ENCODE assay signal across 8 mouse cellular contexts in the genomic region with DNA sequence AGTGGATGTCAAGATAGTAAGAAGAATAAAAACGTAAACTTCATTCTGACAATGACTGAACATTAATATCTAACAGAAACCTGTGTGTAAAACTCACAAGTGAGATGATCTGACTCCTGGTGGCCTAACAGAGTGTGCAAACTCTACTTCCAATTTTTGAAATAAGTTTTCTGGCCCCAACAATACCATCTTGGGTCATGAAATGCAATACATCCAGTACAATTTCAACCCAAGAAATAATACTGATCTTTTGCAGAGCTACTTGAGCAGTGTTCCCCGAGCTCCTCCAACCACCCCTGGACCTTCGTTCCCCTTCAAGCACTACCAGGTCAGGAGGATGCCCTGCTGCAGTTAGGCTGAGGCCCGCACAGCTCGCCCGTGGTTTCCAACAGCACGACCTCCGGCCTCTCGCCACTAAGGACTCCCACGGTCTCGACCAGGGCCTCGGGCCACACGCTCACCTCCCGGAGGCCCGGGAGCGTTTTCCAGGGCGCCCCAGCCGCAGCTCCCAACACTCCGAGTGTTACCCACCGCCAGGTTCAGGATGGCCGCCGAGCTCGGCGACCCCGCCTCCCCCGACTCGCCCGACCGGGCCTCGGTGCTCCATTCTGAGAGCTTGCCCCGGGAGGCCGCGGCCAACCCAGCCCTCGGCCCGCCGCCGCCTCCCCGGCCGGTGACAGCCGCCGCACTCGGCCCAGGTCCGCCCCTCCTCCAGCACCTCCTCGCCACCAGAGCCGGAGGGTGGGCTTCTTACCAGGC. TPM values are rescaled to one million over a fixed set of nuclear protein-coding genes. Genes with fewer than 3 reads are reported as not detected.
A peak's percentile ranks its signal among the peaks of the same experiment; 100 is the strongest.
DNase-seq lines count a peak whose midpoint lies in the region; ATAC-seq and TF ChIP-seq lines count a peak whose summit lies in the region.

No protein-coding gene starts in this region.

- peak overlapping the region; percentile 96 for H3K9ac ChIP-seq in forebrain, postnatal 0 days
- peak overlapping the region; percentile 100 for H3K9ac ChIP-seq in liver, embryonic 14.5 days (replicated peaks)

- peak; percentile 84 for ATAC-seq in forebrain, postnatal 0 days
- peak; percentile 82 for ATAC-seq in liver, embryonic 14.5 days (ENCODE audit: insufficient read depth)

- H3K27ac ChIP-seq in bone marrow, adult 2 months (ENCODE audit: control insufficient read depth, insufficient read depth, low read depth, low read length, poor library complexity) = peak overlapping the region; percentile 97
- peak overlapping the region; percentile 96 for H3K27ac ChIP-seq in forebrain, postnatal 0 days (ENCODE audit: low read depth, low read length)
- H3K27ac ChIP-seq in kidney, adult 2 months (ENCODE audit: insufficient read depth, low read depth, low read length) = peak overlapping the region; percentile 87
- H3K27ac ChIP-seq in liver, embryonic 14.5 days = peak overlapping the region; percentile 80

- H3K27me3 ChIP-seq in forebrain, postnatal 0 days (ENCODE audit: insufficient read depth, low read length) = no peaks in the 10 kb centered on the region
- H3K27me3 ChIP-seq in kidney, adult 2 months (replicated peaks; ENCODE audit: control insufficient read depth, insufficient read depth, low read length) = no peaks in the 10 kb centered on the region
- no peaks in the 10 kb centered on the region for H3K27me3 ChIP-seq in liver, embryonic 14.5 days (ENCODE audit: control insufficient read depth, insufficient read depth, low read length)

- DNase-seq in right cerebral cortex, adult 18-20 months = peak; percentile 11
- DNase-seq in right cerebral cortex, postnatal 4 days = no peak
- peak; percentile 31 for DNase-seq in forebrain, postnatal 0 days
- peak; percentile 62 for DNase-seq in kidney, adult 2 months
- DNase-seq in liver, embryonic 14.5 days (ENCODE audit: low read depth in 3 of 3, low spot score in 3 of 3) = no peak
- peak; percentile 66 for DNase-seq in naive thymus-derived CD4-positive, alpha-beta T cell, adult 2 months (ENCODE audit: low read depth)
- DNase-seq in urinary bladder, postnatal 10 days (ENCODE audit: low spot score) = peak; percentile 23

- no peaks in the 10 kb centered on the region for H3K36me3 ChIP-seq in forebrain, postnatal 0 days (ENCODE audit: insufficient read depth)
- H3K36me3 ChIP-seq in kidney, adult 2 months (ENCODE audit: control insufficient read depth, insufficient read depth, low read length) = no peaks in the 10 kb centered on the region
- H3K36me3 ChIP-seq in liver, embryonic 14.5 days (replicated peaks; ENCODE audit: control insufficient read depth, insufficient read depth, low read depth) = no peaks in the 10 kb centered on the region; the same call in 1 of the 2 replicates

- peaks cover 1% of the 10 kb centered on the region; the same call in 1 of the 2 replicates for H3K4me1 ChIP-seq in bone marrow, adult 2 months (ENCODE audit: control insufficient read depth, insufficient read depth, low read length)
- H3K4me1 ChIP-seq in forebrain, postnatal 0 days (ENCODE audit: insufficient read depth) = peaks cover 10% of the 10 kb centered on the region; the same call in 1 of the 2 replicates
- peaks cover 15% of the 10 kb centered on the region for H3K4me1 ChIP-seq in kidney, adult 2 months (ENCODE audit: control insufficient read depth, insufficient read depth, low read length)
- H3K4me1 ChIP-seq in liver, embryonic 14.5 days (replicated peaks; ENCODE audit: control insufficient read depth in 2 of 2, insufficient read depth in 2 of 2, low read length in 1 of 2) = peaks cover 20% of the 10 kb centered on the region in 2 experiments

- TF ChIP-seq CTCF in bone marrow, adult 2 months (IDR thresholded peaks at IDR 0.05; ENCODE audit: control insufficient read depth, insufficient read depth, low read length) = no peak; the same call in 1 of the 2 replicates
- TF ChIP-seq CTCF in forebrain, postnatal 0 days (IDR thresholded peaks at IDR 0.05; ENCODE audit: low read depth) = 0 out of 2 replicates have a peak, but pooled peaks have one; percentile 35
- TF ChIP-seq CTCF in kidney, adult 2 months (conservative IDR thresholded peaks at IDR 0.05; ENCODE audit: insufficient read depth, insufficient read length, low read depth, low read length) = no peak
- TF ChIP-seq CTCF in liver, embryonic 14.5 days (IDR thresholded peaks at IDR 0.05; ENCODE audit: low read depth) = peak; percentile 30

- under 1% methylated on average over 44 of the region's 45 CpGs for WGBS in bone marrow, adult 2 months
- WGBS in forebrain, postnatal 0 days = 5% methylated on average over 43 of the region's 45 CpGs
- WGBS in kidney, adult 2 months = under 1% methylated on average over 44 of the region's 45 CpGs
- WGBS in liver, embryonic 14.5 days (ENCODE audit: insufficient replicate concordance) = under 1% methylated on average over 45 of the region's 45 CpGs

- peak overlapping the region; percentile 59 for H3K4me2 ChIP-seq in forebrain, postnatal 0 days (ENCODE audit: low read depth)
- peak overlapping the region; percentile 77 for H3K4me2 ChIP-seq in liver, embryonic 14.5 days (ENCODE audit: low read depth)

- peak; percentile 24; the same call in 1 of the 2 replicates for TF ChIP-seq POLR2A in bone marrow, adult 2 months (IDR thresholded peaks at IDR 0.05; ENCODE audit: borderline replicate concordance, control insufficient read depth, low read depth, low read length)
- no peak for TF ChIP-seq POLR2A in kidney, adult 2 months (IDR thresholded peaks at IDR 0.05; ENCODE audit: low read depth, low read length)

- no peaks in the 10 kb centered on the region for H3K9me3 ChIP-seq in forebrain, postnatal 0 days (ENCODE audit: low read length)
- no peaks in the 10 kb centered on the region for H3K9me3 ChIP-seq in liver, embryonic 14.5 days (ENCODE audit: control insufficient read depth, low read length)

- no peak for TF ChIP-seq EP300 in liver, embryonic 14.5 days (IDR thresholded peaks at IDR 0.05; ENCODE audit: low read depth)

- H3K4me3 ChIP-seq in bone marrow, adult 2 months (replicated peaks; ENCODE audit: control insufficient read depth, low read depth, low read length) = peak overlapping the region; percentile 71
- H3K4me3 ChIP-seq in forebrain, postnatal 0 days (ENCODE audit: low read depth, low read length) = peak overlapping the region; percentile 94
- peak overlapping the region; percentile 94 for H3K4me3 ChIP-seq in kidney, adult 2 months (ENCODE audit: insufficient read depth, low read depth, low read length)
- peak overlapping the region; percentile 89 to 95 for H3K4me3 ChIP-seq in liver, embryonic 14.5 days (ENCODE audit: insufficient read depth in 1 of 2, low read depth in 2 of 2, low read length in 2 of 2)

RNA-seq across cellular contexts. Expression of a gene that starts 0.6 kb away (rescaled TPM):
- polyA plus RNA-seq in bone marrow, adult 2 months (2011; ENCODE audit: insufficient read depth, insufficient read length, low replicate concordance, missing spikeins) = 33.7 and 49.6 TPM in 2 replicates
- total RNA-seq in forebrain, postnatal 0 days (2014; rRNA removed) = 81.6 and 93.4 TPM in 2 replicates
- polyA plus RNA-seq in forebrain, postnatal 0 days (2015; fragmentation: Nextera tagmentation; extraction: Ambion mirVana) = 21.4 and 28.4 TPM in 2 replicates
- polyA plus RNA-seq in kidney, adult 2 months (2012; rRNA removed) = 30.4 and 31.8 TPM in 2 replicates
- 18.0 and 20.3 TPM in 2 replicates for polyA plus RNA-seq in liver, embryonic 14.5 days (2012; rRNA removed)
- 24.3 and 27.2 TPM in 2 replicates for polyA plus RNA-seq in liver, embryonic 14.5 days (2014; fragmentation: Nextera tagmentation; extraction: Ambion mirVana)

RNA-seq across cellular contexts. Expression of a gene that starts 25.8 kb away (rescaled TPM):
- polyA plus RNA-seq in bone marrow, adult 2 months (2011; ENCODE audit: insufficient read depth, insufficient read length, low replicate concordance, missing spikeins) = not detected in 2 replicates
- not detected in 2 replicates for total RNA-seq in forebrain, postnatal 0 days (2014; rRNA removed)
- polyA plus RNA-seq in forebrain, postnatal 0 days (2015; fragmentation: Nextera tagmentation; extraction: Ambion mirVana) = not detected in 2 replicates
- polyA plus RNA-seq in kidney, adult 2 months (2012; rRNA removed) = not detected in 2 replicates
- polyA plus RNA-seq in liver, embryonic 14.5 days (2012; rRNA removed) = not detected in 2 replicates
- polyA plus RNA-seq in liver, embryonic 14.5 days (2014; fragmentation: Nextera tagmentation; extraction: Ambion mirVana) = not detected in 2 replicates

RNA-seq across cellular contexts. Expression of a gene that starts 43.5 kb away (rescaled TPM):
- polyA plus RNA-seq in bone marrow, adult 2 months (2011; ENCODE audit: insufficient read depth, insufficient read length, low replicate concordance, missing spikeins) = 11.3 and 18.1 TPM in 2 replicates
- 14.5 and 17.3 TPM in 2 replicates for total RNA-seq in forebrain, postnatal 0 days (2014; rRNA removed)
- 12.0 and 14.3 TPM in 2 replicates for polyA plus RNA-seq in forebrain, postnatal 0 days (2015; fragmentation: Nextera tagmentation; extraction: Ambion mirVana)
- polyA plus RNA-seq in kidney, adult 2 months (2012; rRNA removed) = 17.7 and 18.0 TPM in 2 replicates
- polyA plus RNA-seq in liver, embryonic 14.5 days (2012; rRNA removed) = 7.8 and 10.0 TPM in 2 replicates
- polyA plus RNA-seq in liver, embryonic 14.5 days (2014; fragmentation: Nextera tagmentation; extraction: Ambion mirVana) = 15.0 and 17.3 TPM in 2 replicates

Comparison
In these comparisons a context has a peak if more than half of its experiments do, and no peak if none do; other contexts are left out.
1. DNase-seq: peak in right cerebral cortex, adult 18-20 months (single experiment), forebrain, postnatal 0 days (single experiment), kidney, adult 2 months (single experiment), naive thymus-derived CD4-positive, alpha-beta T cell, adult 2 months (single experiment) and urinary bladder, postnatal 10 days (single experiment); none in right cerebral cortex, postnatal 4 days (single experiment) and liver, embryonic 14.5 days (0 of 3).
2. CTCF ChIP-seq: peak in forebrain, postnatal 0 days (single experiment) and liver, embryonic 14.5 days (single experiment); none in bone marrow, adult 2 months (single experiment) and kidney, adult 2 months (single experiment).
3. Peak in every context shown above with its lines, with median percentiles within 50 percentile points of each other: H3K27ac ChIP-seq and H3K4me3 ChIP-seq.